Mouse (Mus musculus) embryo, embryonic 9.5 days (tissue): Measurements from ENCODE around the gene Zic4.

Experiments used
- DNase-seq: peaks from one replicate; pipeline ENCODE4 v3.0.0-alpha.2; 2017; ENCODE audit errors: extremely low spot score

Gene Zic4

GRCm38 (mm10) chr9:91361856-91362601 lies at the start of gene Zic4:
Zic4 (plus strand) TSS chr9:91362413.
- DNase-seq: peak; percentile 81

DNA sequence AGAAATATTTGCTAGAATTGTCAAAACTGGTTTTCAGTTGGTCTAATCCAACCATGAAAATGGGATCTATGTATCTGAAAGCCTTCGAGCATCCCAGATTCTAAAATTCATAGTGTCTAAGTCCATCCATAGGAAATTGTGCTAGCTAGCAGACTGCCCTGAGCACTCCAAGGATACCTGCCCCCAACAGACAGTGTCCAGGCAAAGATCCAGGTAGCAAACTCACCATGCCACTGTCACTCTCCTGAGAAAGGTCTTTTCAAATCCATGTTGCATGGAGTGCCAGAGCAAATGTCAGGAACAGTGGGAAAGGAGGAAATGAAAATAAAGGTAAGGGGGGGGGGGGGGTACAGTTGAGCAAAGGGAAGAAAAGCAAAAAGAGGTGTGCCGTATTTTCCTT lies 14.6 kb upstream of the Zic4 start:
- DNase-seq: no peak

DNA sequence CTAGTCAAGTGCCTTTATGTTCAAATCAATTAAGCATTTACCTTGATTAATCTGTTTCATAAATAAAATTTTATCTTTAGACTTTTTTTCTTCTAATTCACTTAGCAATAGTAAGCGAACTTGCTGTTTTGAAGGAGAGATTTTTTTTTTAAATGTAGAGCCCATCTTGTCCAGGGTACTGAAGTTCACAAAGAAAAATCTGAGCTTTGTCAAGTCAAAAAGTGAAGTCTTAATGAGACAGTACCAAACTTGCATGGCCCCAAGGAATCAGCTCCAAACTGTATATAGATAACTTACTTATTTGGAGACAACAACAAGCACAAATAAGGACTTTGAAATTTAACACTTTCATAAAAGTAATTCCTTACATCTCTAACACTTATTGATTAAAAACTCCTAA lies 13.5 kb upstream of the Zic4 start:
- no peak for DNase-seq

GRCm38 (mm10) chr9:91350211-91350791 lies 11.9 kb upstream of the Zic4 start:
- DNase-seq: peak; percentile 57

GRCm38 (mm10) chr9:91350861-91351291 lies 11.3 kb upstream of the Zic4 start:
- peak; percentile 58 for DNase-seq

- no peak for DNase-seq
Observed at GRCm38 (mm10) chr9:91351361-91351760, 10.9 kb upstream of the Zic4 start.

DNA sequence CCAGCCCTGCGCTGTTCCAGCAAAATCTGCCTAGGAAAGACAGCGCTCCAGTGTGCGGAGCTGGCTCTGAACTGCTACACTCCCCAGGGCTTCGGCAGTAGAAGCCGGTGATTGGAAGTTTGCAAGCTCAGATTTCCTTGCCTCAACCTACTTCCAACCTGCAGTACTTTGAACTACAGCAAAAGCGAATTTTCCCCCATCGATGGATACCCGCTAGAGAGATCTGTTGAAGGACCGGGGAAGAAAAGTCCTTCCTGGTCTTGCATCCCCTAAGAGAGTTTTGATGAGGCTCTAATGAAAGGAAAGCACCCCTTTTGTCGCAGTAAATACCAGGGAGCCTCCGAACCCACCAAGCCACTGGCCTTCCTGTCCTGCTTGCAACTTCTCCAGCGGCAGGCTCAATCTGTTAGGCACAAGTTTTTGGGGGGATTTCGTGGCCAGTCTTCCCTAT lies 10.2 kb upstream of the Zic4 start:
- DNase-seq: peak; percentile 57

DNA sequence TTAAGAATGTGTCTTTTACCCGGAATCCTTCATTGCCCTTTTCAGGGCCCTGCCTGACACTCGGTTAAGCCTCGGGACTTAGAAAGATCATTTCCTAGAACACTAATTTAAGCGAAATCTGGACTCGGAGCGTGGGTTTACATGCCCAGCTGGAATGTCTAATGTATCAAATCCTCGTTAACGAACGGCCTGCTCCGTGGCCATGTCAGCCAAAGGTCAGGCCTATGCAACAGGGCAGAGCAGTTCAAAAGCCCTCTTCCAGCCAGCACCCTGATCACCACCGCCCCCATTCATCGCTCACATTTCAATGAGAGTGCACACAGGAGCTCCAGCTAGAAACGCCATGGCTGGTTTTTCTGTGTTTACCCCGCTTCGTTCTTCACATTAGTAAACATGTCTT lies 9.4 kb upstream of the Zic4 start:
- peak; percentile 72 for DNase-seq

GRCm38 (mm10) chr9:91353551-91354433 lies 8.4 kb upstream of the Zic4 start:
- DNase-seq: peak; percentile 47

DNA sequence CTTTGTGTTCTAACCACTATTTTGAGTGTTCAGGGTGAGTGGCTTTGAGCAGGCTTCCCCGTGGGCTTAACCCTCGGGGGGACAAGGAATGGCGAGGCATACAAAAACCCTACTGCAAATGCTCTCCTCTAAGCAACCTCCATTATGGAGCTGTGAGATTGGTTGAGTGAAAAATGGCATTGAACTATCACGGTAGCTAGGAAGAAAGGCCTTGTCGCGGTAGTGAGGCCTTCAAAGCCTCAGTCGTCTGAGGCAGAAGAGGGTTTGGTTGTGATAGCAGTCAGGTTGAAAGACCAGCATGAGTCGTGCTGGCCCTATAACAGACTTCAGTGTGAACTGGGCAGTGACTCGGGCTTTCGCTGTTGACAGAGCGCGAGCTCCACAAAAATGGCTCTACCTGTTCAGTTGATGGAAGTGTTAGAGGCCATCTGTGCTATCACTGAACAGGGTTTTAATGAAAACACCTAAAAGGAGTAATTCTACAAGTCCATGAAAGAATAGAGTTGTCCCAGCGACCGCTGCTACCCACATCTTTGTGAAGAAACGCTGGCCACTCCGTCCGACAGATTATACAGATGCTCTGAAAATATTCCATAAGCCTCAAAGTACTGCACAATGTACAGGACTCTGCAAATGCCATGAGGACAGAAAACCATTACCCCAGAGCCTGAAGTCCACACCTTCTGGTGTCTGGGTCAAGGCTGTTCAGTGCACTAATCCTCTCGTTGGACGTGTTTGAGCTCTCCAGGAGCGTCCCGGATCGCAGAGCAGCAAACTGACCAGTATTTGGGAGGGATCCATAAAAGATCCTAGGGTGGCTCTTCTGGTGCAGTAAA lies 7.6 kb upstream of the Zic4 start:
- DNase-seq: peak; percentile 30

DNA sequence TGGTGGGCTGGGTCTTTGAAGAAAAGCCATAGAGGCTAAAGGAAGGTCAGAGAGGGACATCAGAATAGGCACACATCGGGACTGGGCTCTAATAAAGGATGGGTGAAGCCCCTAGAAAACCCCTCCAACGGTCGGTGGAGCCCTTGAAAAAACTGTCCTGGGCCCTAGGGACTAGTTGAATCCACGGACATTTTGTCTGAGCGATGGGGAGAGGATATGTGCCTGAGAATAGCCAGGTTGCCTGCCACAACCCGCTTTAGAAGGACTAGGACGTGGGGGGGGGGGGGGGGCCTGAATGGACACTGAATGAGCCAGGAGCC lies 7.0 kb upstream of the Zic4 start:
- no peak for DNase-seq

GRCm38 (mm10) chr9:91355629-91356352 lies 6.4 kb upstream of the Zic4 start:
- DNase-seq: peak; percentile 82

- DNase-seq: peak; percentile 17
Observed at GRCm38 (mm10) chr9:91356353-91356740, 5.9 kb upstream of the Zic4 start.

DNA sequence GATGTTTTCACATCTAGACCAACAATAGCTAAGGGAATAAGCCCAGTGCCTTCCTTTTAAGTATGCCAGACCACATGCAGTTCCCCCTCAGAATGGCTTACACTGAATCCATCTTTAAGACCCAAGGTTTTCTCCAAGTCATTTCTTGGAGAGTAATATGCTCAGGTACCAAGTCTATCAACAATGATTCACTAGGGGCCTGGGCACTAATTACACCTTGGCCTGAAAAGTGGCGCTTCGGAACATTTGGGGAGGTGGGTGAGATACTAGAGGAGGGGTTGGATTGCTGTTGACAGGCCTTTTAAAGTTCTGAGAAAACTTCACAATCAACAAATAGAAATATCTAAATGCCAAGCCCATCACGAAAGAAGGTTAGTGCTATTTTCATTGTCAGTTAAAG lies 4.9 kb upstream of the Zic4 start:
- no peak for DNase-seq

GRCm38 (mm10) chr9:91358851-91359687 lies 3.1 kb upstream of the Zic4 start:
- DNase-seq: peak; percentile 47

- peak; percentile 41 for DNase-seq
Observed at GRCm38 (mm10) chr9:91360151-91361032, 1.8 kb upstream of the Zic4 start.

DNA sequence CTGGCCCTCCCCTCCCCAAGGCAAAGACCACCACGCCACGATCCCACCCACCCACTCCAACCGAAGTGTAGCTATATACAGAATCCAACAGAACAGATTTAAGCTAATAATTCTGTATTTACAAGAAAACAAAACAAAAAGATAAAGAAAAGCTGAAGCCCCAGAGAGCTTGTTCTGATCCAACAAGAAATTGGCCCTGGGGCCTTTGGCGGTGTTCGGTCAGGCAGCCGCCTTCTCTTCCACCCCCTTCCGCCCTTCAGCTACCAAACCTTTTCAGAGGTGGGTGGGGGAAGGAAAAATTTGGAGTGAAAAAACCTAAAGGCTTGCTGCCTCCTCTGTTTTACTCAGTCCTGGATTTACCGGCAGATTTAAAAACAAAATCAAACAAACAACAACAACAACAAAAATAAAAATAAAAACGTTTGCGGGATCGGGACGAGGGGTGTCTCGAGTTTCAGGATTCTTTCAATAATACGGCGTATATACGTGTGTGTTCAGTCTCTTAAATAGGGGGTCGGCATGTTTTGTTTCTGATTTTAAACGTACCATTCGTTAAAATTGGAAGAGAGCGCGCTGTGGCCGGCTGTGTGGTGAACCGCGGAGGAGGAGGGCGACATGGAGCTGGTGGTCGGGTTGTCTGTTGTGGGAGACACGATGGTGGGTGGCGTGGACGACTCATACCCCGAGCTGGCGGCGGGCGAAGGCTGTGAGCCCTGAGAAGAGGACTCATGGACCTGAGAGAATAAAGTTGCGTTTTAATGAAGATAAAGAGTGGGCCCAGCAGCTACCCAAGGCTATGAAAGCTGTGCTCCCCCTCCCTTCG lies 969 bp upstream of the Zic4 start:
- DNase-seq: peak; percentile 58
